Mouse (Mus musculus): ENCODE data around the gene Tle2.

Tle2 gene

DNA sequence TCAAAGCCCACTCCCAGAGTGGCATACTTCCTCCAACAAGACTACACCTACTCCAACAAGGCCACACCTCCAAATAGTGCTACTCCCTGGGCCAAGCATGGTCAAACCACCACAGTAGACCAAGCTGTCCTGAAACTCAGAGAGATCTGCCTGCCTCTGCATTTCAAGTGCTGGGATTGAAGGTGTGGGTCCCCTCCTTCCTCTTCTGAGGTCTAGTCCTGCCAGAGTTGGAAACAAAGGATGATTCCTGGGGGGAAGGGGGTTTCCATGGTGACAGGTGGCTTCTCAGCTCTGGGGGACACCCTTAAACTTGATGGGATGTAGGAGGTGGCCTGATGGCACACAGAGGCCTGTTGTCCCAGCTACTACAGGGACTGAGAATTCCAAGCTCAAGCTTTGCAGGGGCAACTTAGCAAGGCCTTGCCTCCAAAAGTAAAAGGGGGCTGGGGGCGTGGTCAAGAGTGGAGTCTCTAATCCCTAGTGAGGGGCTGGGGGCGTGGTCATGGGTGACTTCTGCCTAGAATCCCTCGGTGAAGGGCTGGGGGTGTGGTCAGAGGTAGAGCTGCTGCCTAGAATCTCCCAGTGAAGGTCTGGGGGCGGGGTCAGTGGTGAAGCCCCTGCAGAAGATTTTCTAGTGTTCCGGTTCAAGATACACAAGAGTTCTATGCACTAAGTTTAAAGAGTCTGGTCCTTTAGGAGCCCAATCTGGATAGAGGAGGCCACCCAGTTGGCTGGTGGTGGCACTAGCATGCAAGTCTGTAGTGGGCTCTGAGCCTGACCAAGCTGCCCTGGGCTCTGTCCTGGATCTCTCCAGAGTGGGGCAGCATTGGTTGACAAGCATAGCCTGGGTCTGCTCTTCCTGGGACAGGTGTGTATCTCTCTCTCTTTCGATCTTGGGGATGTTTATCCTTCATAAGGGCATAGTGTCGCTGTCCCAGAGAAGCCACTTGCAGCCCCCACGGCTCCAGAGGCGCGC is at the start of gene Tle2:
TSS of gene Tle2 (plus strand) at position 481 of the 976 bp plus-strand sequence.
- no peak for DNase-seq (ENCODE audit: low read depth, low spot score)

DNA sequence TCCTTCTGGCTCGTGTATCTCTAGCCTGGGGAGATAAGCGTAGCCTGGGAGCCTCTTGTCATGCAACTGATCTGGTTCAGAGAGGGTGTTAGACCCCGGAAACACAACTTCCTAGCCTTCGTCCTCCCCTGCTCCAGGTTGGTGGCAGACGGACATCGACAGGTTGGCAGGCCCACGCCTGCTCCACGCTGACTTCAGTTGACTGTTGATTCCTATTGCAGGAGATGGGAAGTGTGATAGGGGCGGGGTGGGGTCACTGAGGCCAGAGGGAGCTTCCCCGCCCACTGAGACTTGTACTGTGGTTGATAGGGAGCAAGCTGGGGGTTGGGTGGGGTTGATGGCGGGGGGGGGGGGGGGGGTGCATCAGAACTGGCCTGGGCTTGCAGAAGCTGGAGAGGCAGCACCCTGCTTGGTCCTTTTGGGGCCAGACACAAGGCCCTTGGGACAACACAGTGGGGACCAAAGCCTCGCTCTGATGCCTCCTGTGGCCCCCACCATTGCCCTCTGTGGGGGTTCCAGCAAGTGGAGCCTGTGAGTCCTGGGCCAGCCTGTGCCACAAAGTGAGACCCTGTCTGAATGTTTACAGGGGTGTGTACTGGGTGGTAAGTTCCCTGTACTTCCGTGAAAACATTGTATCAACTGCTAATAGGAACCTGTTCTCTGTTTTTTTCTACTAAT is 49.2 kb upstream of the Tle2 start:
- no peak for DNase-seq (ENCODE audit: low read depth, low spot score)

DNA sequence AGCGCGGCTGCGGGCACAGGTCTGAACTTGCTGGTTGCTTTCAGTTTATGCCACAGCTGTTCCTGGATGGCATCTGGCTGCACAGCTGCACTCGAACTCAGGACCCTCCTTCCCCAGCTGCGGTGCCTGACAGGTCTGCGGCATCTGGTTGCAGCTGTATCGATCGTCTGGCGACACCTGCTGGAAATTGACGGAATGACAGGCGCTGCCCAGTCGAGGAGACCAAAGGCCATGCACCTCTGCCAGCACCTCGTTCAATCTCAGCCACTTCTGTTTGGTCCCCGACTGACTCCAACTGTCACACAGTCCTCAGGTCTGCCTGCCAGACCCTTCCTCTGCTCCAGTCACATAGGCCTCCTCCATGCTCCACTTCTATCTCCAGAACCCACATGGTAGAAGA is 47.6 kb upstream of the Tle2 start:
- DNase-seq (ENCODE audit: low read depth, low spot score) = no peak

DNA sequence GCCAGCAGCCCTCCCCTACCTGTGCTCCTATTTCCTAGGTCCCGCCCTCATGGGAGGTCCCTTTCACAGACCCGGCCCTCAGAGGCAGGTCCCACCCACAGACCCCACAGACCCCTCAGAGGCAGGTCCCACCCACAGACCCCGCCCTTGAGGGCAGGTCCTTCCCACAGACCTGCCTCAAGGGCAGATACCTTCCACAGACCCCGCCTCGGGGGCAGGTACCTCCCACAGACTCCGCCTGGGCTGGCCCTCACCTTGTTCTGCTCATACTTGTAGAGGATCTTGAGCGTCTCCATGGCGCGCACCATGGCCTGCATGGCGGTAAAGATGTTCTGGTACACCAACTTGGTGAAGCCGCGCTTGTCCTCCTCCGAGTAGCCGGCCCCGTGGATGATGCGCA is 39.5 kb upstream of the Tle2 start:
- no peak for DNase-seq (ENCODE audit: low read depth, low spot score)

DNA sequence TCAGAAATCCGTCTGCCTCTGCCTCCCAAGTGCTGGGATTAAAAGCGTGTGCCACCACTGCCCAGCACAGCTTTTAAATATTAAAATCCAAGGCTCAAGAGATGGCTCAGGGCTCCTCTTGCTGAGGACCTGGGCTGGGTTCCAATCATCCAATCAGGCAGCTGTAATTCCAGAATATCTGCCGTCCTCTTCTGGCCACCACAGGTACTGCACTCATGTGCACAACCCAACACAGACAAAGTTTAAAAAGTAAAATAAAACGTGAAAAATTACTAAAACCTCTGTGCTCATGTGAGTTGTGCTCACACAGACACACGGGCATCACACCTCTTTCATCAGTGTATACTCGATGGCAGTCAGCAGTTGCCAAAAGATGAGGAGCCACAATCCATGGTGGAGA is 37.6 kb upstream of the Tle2 start:
- no peak for DNase-seq (ENCODE audit: low read depth, low spot score)

DNA sequence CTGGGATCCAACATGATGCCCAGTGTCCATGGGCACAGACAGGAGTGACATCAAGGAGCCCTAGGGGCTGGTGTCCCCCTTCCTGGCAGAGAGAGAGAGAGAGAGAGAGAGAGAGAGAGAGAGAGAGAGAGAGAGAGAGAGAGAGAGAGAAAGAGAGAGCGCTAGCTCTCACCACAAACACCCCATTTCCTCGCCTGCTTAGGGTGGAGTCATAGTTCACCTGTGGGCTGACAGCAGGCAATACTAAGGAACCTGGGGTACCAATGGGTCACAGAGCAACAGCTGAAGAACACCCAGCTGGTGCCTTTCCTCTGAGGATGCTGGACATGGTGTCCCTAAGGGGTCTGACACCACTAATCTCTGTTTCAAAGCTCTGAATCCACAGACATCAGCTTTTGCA is 36.9 kb upstream of the Tle2 start:
- no peak for DNase-seq (ENCODE audit: low read depth, low spot score)

DNA sequence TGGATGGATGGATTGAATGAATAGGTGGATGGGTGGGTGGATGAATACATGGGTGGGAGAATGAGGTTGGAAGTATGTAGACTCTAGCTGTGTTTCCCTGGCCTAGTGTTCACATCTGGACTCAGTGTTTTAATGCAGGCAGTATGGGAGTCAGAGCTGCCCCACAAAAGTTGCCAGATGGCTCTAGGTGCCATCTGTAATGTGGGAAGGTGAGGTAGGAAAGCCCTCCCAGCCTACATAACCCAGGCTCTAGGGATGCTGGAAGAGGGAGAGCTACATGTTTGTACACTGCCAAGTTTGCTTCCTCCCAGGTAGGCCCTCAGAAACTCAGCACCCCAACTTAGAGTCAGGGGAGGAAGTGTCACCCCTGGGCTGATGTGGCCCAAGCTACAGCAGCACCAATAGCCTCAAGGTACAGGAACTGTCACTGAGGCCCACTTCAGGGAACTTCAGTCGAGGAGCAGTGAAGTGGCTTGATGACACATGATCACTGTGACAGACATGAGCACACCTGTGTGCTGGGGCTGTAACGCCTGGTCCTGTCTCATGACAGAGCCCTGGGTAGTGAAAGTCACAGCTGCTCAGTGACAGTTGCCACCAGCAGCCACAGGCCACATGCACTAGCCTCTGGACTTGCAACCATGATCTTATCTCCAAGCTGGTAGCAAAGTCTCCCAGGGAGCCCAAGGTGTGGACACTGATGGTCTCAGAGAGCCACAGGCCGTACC is 35.9 kb upstream of the Tle2 start:
- no peak for DNase-seq (ENCODE audit: low read depth, low spot score)

DNA sequence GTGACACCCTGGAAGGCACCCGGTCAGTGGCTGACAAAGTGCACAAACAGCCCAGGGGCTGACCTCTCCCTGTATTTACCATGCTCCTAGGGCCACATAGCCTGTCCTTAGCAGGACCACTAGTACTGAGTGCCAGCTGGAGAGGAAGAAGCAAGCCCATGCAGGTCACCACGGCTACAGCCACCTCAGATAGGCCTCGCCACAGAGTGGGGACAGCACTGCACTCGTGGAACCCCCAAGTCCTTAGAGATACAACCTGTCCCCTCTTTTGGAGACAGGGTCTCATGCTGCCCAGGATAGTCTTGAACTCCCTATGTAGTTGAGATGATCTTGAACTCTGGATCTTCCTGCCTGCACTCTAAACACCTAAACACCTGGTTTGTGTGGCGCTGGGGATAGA is 33.0 kb upstream of the Tle2 start:
- DNase-seq (ENCODE audit: low read depth, low spot score) = no peak

DNA sequence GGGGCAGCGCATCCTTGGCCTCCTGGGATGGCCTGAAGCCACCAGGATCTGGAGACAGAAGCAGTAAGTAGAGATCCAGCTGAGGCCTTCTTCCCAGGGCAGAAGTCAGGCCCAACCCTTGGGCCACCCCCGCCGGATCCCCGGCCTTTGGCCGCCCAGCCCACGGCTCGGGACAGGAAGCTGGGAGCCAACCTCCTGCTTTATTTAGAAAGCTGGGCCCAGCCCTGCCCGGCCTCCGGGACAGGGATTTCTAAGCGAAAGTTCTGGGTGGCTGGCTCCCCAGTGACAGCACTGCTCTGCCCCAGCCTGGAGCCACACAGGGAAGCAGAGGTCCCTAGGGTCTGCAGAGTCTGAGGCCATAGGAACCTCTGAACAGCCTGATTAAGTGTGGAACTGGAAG is 32.6 kb upstream of the Tle2 start:
- DNase-seq (ENCODE audit: low read depth, low spot score) = no peak

DNA sequence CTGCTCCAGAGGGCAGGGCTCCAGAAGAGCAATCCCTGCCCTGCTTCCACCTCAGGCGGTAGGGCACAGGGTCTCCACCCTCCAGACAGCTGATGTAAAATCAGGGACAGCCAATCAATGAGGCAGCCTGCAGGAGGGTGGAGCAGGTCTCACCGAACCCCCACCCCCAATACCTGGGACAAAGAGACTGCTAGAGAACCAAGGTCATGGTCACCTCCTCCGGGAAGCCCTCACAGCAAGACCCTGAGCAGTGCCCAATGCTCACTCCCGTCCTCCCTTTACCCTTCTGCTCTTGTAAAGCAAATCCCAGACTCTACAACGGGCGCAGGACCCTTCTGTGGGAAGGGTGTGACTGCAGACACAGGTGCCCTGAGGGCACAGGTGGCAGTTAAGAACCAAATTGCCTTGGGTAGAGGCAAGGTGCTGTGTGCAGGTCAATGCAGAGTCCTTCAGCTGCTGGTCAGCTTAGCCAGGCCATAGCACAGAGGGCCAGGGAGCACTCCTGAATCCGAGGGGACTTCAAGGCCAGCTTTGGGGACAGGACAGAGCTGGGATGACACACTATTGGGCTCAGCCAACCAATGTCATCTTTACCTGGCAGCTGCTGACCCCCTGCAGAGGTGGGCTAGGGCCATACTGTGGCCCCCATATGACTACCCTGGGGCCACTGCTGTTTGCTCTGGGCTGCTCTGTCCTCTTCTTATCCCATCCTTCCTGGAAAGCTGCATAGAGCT is 31.5 kb upstream of the Tle2 start:
- DNase-seq (ENCODE audit: low read depth, low spot score) = no peak

DNA sequence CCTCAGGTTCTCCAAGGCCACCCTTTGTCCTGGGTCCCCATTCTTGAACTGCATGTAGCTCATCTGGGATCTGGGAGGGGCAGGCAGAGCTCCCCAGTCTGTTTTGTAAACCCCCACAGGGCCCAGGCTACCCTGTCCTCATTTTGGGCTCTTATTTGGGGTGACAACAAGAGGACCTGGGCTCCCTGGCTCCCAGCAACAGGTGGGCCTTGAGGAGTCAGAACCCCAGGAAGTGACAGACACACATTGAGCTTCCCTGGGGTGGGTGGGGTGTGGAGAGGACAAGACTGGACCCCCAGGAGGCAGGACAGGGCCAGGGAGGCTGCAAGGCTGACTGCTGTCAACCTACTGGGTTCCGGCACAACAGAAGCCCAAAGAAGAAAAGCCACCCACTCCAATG is 30.7 kb upstream of the Tle2 start:
- DNase-seq (ENCODE audit: low read depth, low spot score) = no peak

DNA sequence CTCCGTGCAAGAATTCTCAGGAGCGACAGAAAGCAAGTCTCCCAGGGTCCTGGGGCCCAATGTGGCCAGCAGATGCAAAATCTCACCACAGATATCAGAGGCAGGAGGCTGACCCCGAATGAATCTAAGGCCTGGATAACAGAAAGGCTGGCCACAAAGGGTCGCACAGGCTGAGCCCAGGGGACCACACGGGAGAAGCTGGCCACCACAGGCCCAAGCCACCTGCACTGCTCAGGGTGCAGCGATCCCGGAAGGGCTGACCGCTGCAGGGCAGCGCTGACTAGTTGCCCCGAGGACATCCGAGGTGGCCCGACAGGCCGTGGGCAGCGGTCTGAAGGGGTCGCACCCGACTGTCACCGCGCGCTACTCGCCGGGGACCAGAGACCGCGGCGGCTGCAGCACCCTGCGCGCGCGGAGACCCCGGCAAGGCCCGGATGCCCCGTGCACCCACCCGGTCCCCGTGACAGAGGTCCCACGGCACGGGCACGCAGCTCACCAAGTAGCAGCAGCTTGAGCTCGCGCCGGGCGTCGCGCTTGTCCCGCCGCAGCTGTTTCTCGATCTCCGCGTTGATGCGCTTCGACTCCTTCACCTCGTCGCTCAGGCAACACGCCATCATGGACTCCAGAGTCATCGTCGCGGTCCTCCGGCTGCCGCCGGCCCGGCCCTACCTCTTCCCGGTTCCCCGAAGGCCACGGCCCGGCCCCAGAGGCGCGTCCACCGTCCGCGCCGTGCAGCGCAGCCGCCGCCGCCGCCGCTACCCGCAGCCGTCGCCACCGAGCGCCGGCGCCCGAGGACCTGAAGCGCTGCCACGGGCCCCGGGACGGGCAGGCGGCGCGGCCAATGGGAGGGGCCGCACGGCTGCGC is 29.8 kb upstream of the Tle2 start:
- DNase-seq (ENCODE audit: low read depth, low spot score) = no peak

DNA sequence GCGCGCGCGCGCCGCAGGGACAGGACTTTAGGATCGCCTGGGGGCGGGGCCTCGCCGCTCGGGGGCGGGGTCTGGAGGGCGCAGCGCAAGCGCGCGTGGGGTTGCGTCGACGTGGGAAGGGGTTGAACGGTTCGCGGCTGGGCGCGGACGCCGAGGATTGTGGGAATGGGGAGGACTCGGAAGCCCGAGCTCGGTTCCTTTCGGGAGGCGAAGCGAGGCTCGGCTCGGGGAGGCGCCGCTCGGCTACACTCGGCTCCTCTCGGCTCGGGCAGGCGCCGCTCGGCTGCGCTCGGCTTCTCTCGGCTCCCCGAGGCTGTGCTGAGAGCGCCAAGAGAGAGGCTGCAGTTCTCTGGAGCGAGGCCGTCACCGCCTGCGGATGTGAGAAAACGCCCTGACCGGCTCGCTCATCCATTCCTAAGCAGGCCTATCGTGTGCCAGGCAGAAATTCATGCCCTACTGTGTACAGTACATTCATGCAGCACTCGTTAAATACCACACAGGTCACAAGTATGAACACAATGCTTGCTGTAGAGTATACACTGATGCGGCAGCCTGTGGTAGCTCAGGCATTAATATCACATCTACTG is 29.1 kb upstream of the Tle2 start, which contains the start of gene Gna11:
TSS of gene Gna11 (minus strand) at position 30 of the 587 bp plus-strand sequence.
- peak; percentile 97 for DNase-seq (ENCODE audit: low read depth, low spot score)

DNA sequence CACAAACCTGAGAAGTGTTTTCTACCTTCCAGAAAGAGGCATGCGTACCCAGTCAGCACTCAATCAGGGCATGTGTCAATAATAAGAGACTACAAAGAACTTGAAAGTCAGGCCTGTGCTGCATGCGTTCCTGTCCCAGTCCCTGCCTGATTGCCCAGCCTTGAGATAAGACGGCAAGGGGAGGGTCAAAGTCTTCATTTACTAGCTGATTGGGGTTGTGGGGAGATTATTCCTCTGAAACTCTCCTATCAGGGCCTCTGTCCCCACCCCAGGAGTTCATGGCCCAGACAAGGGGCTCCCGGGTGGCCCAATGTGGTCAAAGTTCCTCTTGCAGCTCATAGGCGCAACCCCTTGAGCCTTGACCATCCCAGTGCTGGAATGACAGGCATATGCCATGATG is 28.0 kb upstream of the Tle2 start:
- DNase-seq (ENCODE audit: low read depth, low spot score) = no peak

DNA sequence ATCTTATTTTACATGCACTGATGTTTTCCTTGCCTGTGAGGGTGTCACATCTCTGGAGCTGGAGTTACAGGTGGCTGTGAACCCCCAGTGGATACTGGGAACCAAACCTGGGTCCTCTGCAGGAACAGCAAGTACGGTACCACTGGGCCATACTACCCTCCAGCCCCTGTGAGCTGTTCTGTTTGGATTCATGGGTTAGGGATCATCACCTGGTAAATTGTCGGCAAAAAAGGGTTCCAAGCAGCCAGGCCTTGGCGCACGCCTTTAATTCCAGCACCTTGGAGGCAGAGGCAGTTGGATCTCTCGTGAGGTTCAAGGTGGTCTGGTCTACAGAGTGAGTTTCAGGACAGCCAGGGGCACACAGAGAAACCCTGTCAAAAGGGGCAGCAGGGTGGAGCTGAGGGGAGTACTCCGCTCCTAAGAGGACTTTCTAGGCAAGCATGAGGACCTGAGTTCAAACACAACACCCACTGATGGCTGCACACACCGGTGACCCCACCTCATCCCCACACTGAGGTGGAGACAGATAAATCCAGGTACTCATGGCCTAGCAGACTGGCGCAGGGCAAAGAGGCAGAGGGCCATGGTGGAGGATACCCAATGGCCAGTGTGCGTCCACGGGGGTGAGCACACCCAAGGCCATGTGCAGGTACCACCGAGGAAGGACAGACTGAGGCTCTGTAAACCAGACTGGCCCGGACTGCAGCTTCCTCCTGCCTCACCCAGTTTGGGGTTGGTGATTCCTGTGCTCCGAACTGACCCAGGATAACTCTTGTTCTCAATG is 27.4 kb upstream of the Tle2 start:
- no peak for DNase-seq (ENCODE audit: low read depth, low spot score)

DNA sequence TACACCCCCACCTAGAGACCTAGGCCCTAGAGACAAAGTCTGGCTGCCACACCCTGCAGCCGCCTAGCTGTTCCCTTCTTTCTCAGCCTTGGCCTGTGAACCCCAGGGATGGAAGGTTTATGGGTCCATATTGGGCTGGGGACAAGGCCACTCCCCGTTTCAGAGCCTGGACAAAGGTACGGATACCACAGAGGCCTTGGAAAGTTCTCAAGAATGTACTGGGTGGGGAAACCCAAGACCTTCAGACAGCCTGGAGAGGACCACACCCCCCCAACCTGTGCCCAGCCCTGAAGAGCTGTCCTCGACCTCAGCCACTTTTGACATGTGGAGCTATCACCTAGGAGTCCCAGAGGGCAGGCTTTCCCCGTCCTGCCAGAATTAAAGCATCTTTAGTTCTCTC is 25.4 kb upstream of the Tle2 start:
- no peak for DNase-seq (ENCODE audit: low read depth, low spot score)

DNA sequence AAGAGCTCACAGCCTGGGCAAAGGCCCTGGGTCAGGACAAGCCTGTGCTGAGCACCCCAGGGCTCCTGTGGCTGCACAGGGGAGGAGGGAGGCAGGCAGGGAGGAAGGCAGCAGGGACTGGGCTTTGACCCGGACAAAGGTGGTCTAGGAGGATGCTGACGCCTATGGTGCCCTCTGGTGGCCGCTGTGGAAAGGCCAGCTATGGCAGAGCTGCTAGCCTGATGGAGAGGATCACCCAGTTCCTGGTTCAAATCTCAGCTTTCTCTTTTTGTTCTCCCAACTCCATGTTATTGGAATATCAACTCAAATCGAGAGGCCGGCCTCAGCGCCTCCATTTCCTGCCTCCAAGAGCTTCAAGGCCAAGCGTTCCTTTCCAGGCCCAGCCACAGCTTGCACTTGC is 24.1 kb upstream of the Tle2 start:
- no peak for DNase-seq (ENCODE audit: low read depth, low spot score)

DNA sequence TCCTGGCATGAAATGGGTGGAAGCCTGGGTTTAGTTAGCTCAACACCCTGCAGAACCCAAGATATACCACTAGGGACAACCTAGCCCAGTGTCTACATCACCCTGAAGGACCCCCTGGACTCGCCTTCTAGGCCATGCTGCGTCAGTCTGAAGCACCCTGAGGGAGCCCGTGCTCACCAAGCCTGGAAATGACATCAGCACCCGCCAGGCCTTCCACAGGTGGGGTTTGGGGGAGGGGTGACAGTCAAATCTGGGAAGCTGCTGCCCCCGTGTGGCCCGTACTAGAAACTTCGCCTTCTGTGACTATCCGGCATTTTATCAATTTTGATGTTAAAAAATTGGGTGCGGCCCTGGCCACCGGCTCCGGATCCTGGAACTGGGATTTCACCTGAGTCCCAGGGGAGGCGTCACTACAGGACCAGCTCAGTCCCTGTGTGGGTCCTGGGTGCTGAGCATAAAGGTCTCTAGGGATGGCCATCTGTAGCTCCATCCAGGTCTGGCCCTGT is 22.7 kb upstream of the Tle2 start:
- DNase-seq (ENCODE audit: low read depth, low spot score) = peak; percentile 76

DNA sequence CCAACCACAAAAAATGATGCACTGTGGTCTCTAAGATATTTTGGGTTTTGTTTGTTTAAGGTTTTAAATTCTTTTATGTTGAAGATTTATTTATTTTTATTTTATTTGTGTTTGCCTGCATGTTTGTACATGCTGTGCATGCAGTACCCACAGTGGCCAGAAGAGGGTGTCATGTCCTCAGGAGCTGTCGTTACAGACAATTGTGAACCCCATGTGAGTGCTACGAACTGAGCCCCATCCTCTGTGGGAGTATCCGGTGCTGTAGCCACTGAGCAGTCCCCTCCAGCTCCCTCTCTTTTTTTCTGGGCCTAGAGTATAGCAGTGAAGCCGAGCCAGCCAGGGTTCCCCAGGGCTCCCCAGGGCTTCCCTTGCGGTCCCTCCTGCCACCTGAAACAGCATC is 21.1 kb upstream of the Tle2 start:
- no peak for DNase-seq (ENCODE audit: low read depth, low spot score)

Measured in brain, embryonic 18.5 days (tissue).